Mouse (Mus musculus) adrenal gland, adult (tissue): ENCODE data around the gene Rbms1.
A peak's percentile ranks its signal among the peaks of the same experiment; 100 is the strongest.

Experiments used
- DNase-seq, 2 experiments: peaks; one replicate each; pipeline ENCODE4 v3.0.0; 2022 to 2023; ENCODE audit warnings: low spot score in 1 of 2; ENCODE audit not compliant: inconsistent age in 2 of 2

Gene Rbms1

GRCm38 (mm10) chr2:60879966-60880788 is 82.8 kb downstream of the Rbms1 start:
- peak in 1 of 2 experiments; percentile 69 for DNase-seq

DNA sequence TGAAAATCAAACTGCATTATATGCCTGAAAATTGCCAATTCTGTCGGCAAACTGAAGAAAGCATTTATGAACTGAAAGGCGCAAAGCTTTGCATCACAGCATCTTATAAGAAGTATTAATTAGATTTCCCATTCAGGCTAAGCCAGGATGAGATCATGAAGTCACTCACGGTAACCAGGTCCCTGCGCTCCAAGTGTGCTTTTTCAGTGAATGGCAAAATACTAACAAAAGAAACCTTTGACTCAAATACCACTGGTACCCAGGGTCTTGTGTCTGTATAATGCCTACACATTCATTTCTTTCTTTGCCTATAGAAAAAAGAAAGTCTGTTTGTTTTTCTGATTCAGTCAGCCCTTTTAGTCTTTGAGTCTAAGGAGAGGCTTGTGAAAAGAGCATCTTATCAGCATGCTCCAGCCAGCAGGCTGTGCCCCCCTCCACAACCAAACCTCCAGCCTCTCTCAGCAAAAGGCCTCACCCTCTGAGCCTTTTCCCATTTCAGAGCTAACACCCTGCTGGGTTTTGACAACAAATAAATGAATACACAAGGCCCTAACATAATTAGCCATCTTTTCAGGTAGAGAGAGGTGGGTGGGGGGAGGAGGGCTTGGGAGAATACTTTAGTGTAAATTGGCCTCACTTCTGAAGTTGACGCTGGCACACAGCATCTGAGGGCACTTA is 83.7 kb downstream of the Rbms1 start:
- DNase-seq: no peak

GRCm38 (mm10) chr2:60877543-60878386 is 85.2 kb downstream of the Rbms1 start:
- DNase-seq: peak in 1 of 2 experiments; percentile 65

GRCm38 (mm10) chr2:60876891-60877290 is 86.1 kb downstream of the Rbms1 start:
- no peak for DNase-seq

DNA sequence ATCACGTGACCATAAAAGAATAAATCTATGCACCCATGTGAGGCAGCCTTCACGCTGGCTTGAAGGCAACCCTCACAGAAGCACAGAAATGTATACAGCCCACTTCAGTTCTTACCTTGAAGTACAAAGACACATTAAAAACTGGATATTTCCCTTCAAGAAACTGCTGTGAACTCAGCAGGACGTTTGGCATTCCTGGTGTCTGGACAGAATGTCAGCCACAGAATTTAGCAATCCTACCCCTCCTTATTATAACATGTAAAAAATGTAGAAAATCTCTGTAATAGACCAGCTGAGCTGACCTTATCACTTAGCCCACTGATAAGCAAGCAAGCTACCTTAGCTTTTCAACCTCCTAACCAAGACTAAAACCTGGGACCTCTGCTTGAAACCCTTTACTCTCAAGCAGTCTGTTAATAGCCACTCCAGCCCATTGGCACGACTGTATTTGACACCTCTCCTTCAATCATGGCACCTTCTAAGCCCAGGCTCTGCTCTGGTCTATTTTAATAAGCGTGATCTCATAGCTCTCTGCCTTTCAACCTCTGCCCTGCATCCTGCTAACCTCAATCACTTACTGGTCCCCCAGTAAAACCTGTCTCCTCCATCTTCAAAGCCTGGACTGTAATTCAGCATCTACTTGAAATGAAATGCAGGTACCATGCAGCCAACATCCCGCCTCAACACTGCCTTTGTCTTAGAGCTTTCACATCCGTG is 90.7 kb downstream of the Rbms1 start:
- no peak for DNase-seq

DNA sequence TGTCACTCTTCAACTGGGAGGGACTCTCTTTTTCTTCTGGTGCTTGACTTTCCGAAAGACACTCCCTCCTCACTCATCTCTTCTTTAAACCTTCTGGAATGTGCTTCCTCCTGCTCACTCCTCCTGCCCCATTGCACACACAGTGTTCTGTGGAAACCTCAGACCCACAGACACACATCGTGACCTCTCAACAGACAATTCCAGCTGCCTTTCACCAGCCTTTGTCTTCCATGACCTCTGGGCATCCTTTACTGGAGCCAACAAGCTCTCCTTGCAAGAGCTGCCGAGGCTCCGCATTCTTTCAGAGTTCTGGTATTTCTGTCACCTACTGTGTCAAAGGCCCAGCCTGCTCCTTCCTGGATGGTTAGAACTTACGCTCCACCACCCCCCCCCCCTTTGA is 92.0 kb downstream of the Rbms1 start:
- DNase-seq: peak in 1 of 2 experiments; percentile 46

- peak in 1 of 2 experiments; percentile 49 for DNase-seq
Measured at GRCm38 (mm10) chr2:60870450-60870849, 92.5 kb downstream of the Rbms1 start.

DNA sequence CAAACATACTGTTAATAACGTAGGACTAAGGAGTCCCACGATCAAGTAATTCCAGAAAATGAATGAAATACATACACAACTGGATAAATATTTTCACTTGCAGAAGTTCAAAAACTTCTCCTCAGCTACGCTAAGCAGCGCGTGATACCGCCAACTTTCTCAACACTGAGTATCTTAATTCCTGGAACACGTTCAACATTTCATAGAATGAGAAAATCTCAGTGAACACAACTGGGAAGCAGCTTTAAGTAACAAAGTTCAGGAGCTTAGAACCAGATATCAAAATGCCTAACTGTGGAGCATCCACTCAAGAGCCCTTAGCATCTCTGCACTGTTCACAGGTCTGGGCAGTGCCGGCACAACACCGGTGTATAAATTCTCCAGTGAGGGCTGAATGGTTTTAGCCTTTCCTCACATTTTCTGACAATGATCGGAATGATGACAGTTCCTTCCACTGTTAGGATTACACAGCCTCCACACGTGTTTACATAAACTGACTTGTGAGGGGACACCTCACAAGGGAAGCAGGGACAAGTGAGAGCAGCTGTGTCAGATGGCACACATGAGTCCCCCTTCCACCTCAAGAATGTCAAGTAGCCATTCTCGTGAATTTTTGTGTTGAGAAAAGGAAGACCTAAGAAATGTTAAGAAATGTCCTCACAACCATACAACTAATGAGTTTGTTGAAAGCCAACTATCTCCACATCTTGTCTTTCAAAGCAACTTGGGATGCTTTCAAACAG is 93.8 kb downstream of the Rbms1 start:
- no peak for DNase-seq

GRCm38 (mm10) chr2:60868060-60868662 is 94.8 kb downstream of the Rbms1 start:
- no peak for DNase-seq

DNA sequence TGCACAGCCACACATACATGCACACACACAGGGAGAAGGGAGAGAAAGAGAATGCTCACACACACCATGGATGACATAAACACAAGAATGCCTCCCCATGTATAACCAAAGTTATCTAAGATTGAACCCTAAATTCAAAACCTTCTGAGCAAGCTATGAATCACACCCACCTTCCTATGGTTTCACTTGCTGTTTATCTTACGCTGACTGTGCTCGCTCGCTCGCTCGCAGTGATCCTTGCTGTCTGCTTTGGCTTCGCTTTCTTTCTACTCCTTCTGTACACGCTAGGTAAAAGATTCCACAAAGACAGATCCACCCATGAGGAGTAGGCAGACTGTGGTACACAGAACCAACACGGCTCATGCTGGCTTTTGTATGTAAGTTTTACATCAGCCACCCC is 95.7 kb downstream of the Rbms1 start:
- no peak for DNase-seq

DNA sequence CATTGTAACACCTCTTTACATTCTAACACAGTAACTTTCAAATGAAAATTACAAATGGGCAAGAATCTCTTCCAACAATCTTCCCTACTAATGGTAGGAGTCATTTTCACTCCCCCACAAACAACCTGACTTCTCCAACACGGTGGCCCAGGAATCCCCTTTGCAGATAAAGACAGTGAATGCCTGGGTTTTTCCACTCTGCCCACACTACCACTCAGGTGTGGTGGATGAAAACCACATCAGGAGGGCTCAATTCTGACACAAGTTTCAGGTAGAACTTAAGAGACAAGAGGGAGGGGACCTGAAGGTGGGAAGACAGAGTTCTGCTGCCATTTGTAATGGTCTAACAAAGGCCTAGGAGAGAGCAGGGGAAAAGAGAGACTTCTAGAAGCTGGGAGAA is 97.1 kb downstream of the Rbms1 start:
- no peak for DNase-seq

DNA sequence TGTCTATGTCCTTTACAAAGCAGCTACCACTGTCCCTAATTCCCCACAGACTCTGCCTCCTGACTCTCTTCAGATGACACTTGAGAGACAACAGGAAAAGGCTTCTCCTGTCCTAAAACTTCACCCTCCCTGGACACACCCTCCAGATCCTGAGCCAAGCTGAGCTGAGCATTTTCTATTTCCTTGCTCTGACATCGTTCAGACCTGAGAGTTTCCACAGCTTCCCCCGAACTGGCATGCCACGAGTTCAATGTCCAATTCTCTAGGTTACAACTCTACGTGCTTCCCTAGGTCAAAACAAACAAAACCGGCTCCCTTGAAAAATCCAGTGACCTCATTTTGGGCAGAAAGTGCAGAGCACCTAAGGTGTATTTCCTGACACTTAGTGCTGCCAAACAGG is 98.0 kb downstream of the Rbms1 start:
- no peak for DNase-seq

- no peak for DNase-seq
Measured at GRCm38 (mm10) chr2:60864256-60864795, 98.7 kb downstream of the Rbms1 start.

DNA sequence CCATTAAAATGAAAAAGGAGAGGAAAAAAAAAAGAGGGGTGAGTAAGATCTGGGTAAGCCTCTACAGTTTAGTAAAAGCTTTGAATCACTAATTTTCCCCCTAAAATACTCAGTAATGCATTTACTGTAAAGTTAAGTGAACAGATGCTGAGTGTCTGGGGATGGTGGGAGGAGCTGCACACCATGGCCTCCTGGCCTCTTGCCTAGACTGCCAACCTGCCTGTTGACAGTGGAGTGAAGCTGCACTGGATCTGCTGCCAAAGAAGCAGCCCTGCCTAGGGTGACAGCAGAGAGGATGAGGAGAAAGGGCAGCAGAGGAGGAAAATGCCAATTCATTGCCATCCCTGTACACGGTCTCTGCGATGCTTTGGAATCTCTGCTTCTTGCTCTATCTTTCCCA is 99.2 kb downstream of the Rbms1 start:
- no peak for DNase-seq

GRCm38 (mm10) chr2:60862913-60863711 is 99.9 kb downstream of the Rbms1 start:
- no peak for DNase-seq

DNA sequence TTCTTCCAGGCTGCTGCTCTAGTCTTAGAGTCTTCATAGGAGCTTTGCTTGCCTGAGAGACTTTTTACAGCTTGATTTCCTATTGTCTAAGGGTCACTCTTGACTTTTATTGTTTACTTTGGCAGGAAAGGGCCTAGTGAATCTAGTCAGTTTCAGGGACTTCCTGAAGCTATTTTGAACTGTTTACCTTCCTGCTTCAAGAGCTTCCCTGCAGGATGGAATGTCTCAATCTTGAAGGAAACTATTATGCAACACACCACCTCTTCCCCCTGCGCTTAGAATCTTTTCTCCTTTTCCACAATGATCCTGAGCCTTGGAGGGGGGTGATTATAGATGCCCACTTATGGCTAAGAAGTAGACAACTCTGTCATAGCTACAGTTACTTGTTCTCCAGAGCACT is 104.9 kb downstream of the Rbms1 start:
- DNase-seq: no peak

GRCm38 (mm10) chr2:60856097-60856496 is 106.9 kb downstream of the Rbms1 start:
- DNase-seq: no peak

- DNase-seq: peak; percentile 54 to 82
Measured at GRCm38 (mm10) chr2:60855006-60855405, 108.0 kb downstream of the Rbms1 start.

- no peak for DNase-seq
Measured at GRCm38 (mm10) chr2:60851898-60852297, 111.1 kb downstream of the Rbms1 start.
